Mouse (Mus musculus): Measurements from ENCODE around the gene Tcaf3.

The Tcaf3 gene

GRCm38 (mm10) chr6:42542036-42543031 lies 55.2 kb downstream of the Tcaf3 start:
- CTCF ChIA-PET = no interaction called here

GRCm38 (mm10) chr6:42540681-42541080 lies 56.8 kb downstream of the Tcaf3 start:
- CTCF ChIA-PET = no interaction called here

- CTCF ChIA-PET = no interaction called here
Measured at GRCm38 (mm10) chr6:42539711-42540110, 57.8 kb downstream of the Tcaf3 start.
